In the genomic region with DNA sequence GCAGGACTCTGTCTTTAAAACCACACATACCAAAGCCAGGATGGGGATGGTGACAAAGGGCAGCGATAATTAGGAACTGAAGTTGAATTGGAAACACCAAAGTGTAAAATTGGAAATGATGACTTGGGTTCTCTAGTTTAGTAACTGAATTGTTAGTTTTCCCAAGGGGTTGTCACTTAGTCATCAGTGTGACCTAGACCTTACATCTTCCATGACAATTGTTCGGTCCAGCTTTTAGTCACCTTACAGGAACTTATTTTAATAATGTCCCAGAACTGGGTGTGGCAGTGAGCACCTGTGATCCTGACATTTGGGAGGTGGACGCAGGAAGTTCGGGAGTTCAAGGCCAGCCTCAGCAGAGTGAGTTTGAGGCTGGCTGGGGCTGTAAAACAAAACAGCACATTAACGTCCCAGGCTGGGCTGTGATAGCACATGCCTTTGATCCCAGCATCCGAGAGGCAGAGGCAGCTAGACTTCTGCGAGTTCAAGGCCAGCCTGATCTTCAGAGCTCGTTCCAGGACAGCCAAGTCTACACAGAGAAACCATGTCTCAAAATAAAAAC, we compare ENCODE assay signal across 27 mouse cellular contexts.
"Had no signal": no experiment of that assay in that cellular context is flagged by ENCODE, and none has a peak within 500 bp of the region (broad histone marks: within the 10 kb centered on the region; RNA-seq: fewer than 3 reads in every experiment).

No protein-coding gene starts in this region.

- H3K36me3 ChIP-seq: heart, embryonic 10.5 days; heart, embryonic 12.5 days; hindbrain, embryonic 10.5 days; hindbrain, embryonic 12.5 days; hindbrain, embryonic 15.5 days; kidney, embryonic 15.5 days; limb, embryonic 13.5 days; limb, embryonic 15.5 days; liver, embryonic 12.5 days had no signal

- H3K27me3 ChIP-seq: hindbrain, embryonic 15.5 days; limb, embryonic 15.5 days had no signal

- H3K4me2 ChIP-seq: heart, embryonic 12.5 days; hindbrain, embryonic 12.5 days; hindbrain, embryonic 15.5 days; kidney, embryonic 15.5 days; limb, embryonic 13.5 days; limb, embryonic 15.5 days; liver, embryonic 12.5 days had no signal

- H3K4me1 ChIP-seq: hindbrain, embryonic 15.5 days had no signal

- ATAC-seq: hindbrain, postnatal 0 days; intestine, embryonic 16.5 days; liver, embryonic 12.5 days had no signal

- H3K9me3 ChIP-seq: heart, embryonic 10.5 days; heart, embryonic 12.5 days; hindbrain, embryonic 10.5 days; hindbrain, embryonic 12.5 days; hindbrain, embryonic 15.5 days; kidney, embryonic 15.5 days; limb, embryonic 13.5 days; limb, embryonic 15.5 days; liver, embryonic 12.5 days had no signal

- H3K4me3 ChIP-seq: gastrocnemius, adult 2 months; heart, embryonic 10.5 days; heart, embryonic 12.5 days; hindbrain, embryonic 10.5 days; hindbrain, embryonic 12.5 days; hindbrain, embryonic 15.5 days; kidney, embryonic 15.5 days; limb, embryonic 13.5 days; limb, embryonic 15.5 days; liver, embryonic 12.5 days had no signal

- H3K9ac ChIP-seq: heart, embryonic 12.5 days; hindbrain, embryonic 12.5 days; hindbrain, embryonic 15.5 days; kidney, embryonic 15.5 days; limb, embryonic 13.5 days; limb, embryonic 15.5 days; liver, embryonic 12.5 days; liver, embryonic 14.5 days had no signal

- DNase-seq: gastrocnemius, adult 2 months; gastrocnemius, postnatal 10 days; gastrocnemius, postnatal 25 days; heart, adult 18-20 months; heart, postnatal 10 days; heart, postnatal 4 days; kidney, adult 11 months; kidney, adult 2 months; kidney, adult 9 months; kidney, postnatal 14 days; kidney, postnatal 36 days; layer of hippocampus, adult 9-11 months; layer of hippocampus, postnatal 36 days; left cerebral cortex, postnatal 4 days had no signal

- H3K27ac ChIP-seq: gastrocnemius, adult 2 months; hindbrain, embryonic 10.5 days; hindbrain, embryonic 12.5 days; hindbrain, embryonic 15.5 days; hindbrain, postnatal 0 days; kidney, embryonic 15.5 days; kidney, postnatal 0 days; limb, embryonic 13.5 days; limb, embryonic 15.5 days; liver, embryonic 12.5 days; liver, embryonic 14.5 days had no signal
